Mouse (Mus musculus): ENCODE results near the gene Osm. TPM values are rescaled to one million over a fixed set of nuclear protein-coding genes. Genes with fewer than 3 reads are reported as not detected.

Gene Osm
- total and polyA plus RNA-seq, 3 experiments: 11.0 to 15.1 (median 12.5) TPM

- peak; percentile 98 for TF ChIP-seq JUND (conservative IDR thresholded peaks at IDR 0.05; ENCODE audit: low read depth, low read length)
- TF ChIP-seq GABPA (IDR thresholded peaks at IDR 0.05; ENCODE audit: insufficient replicate concordance, low read depth, low read length): no peak
- peak; percentile 98 for TF ChIP-seq ETS1 (conservative IDR thresholded peaks at IDR 0.05; ENCODE audit: low read depth, low read length)
- peak; percentile 97 for TF ChIP-seq JUN (IDR thresholded peaks at IDR 0.05; ENCODE audit: insufficient read depth, low read depth, low read length)
- TF ChIP-seq HCFC1 (IDR thresholded peaks at IDR 0.05; ENCODE audit: low read depth, low read length): no peak; the same call in 1 of the 2 replicates
Observed at GRCm38 (mm10) chr11:4195597-4196031, 40.6 kb upstream of the Osm start (continued).

- dilution Hi-C loops (cut with MboI; ENCODE audit: extremely low pct_ligation_motif_present, extremely low pct_unique_long_range_greater_than_20kb, low sequenced_read_pairs): no loop called here
- no peak for TF ChIP-seq KAT2A (IDR thresholded peaks at IDR 0.05; ENCODE audit: insufficient replicate concordance, low read length)
- no peak for TF ChIP-seq UBTF (IDR thresholded peaks at IDR 0.05; ENCODE audit: low read depth, low read length)
- TF ChIP-seq MAX (IDR thresholded peaks at IDR 0.05; ENCODE audit: low read length): no peak
- TF ChIP-seq SMC3 (IDR thresholded peaks at IDR 0.05; ENCODE audit: low read depth, low read length): no peak
- TF ChIP-seq POLR2A (IDR thresholded peaks at IDR 0.05; ENCODE audit: low read depth, low read length): no peak
- no peak for TF ChIP-seq E2F4 (IDR thresholded peaks at IDR 0.05; ENCODE audit: insufficient replicate concordance, low read depth, low read length)
- Histone ChIP-seq H3K9ac (ENCODE audit: insufficient read depth, low read depth) (no peak overlapping the region), H3K4me1 (ENCODE audit: control insufficient read depth in 1 of 2, insufficient read depth in 2 of 2) (peaks cover 44 to 94% of the 10 kb centered on the region in 2 experiments), H3K4me2 (ENCODE audit: insufficient read depth, low read depth, poor library complexity, severe bottlenecking) (no peak overlapping the region), H3K27ac (ENCODE audit: insufficient read depth, low read depth) (0 out of 2 replicates have a peak overlapping the region, but pooled peaks have one; percentile 69), H3K4me3 (replicated peaks in 1 of 3; ENCODE audit: low read depth in 2 of 3, low read length in 2 of 3, poor library complexity in 1 of 3) (peak overlapping the region in 1 of 3 experiments; percentile 0), H3K79me2 (replicated peaks; ENCODE audit: control insufficient read depth, extremely low read depth, insufficient read depth, poor library complexity, severe bottlenecking) (peaks cover 15% of the 10 kb centered on the region), H3K9me3 (replicated peaks; ENCODE audit: low read length) (no peaks in the 10 kb centered on the region), H3K36me3 (replicated peaks in 1 of 2; ENCODE audit: control insufficient read depth in 1 of 2, insufficient read depth in 1 of 2, low read length in 1 of 2) (peaks cover 0 to 25% of the 10 kb centered on the region in 2 experiments), H3K27me3 (replicated peaks) (no peaks in the 10 kb centered on the region)
- in situ Hi-C loops (cut with MboI; ENCODE audit: low pct_ligation_motif_present, low pct_unique_long_range_greater_than_20kb, low sequenced_read_pairs): no loop called here
- no peak for DNase-seq (ENCODE audit: extremely low read depth)
Observed at GRCm38 (mm10) chr11:4196636-4197035, 39.6 kb upstream of the Osm start.

- in situ Hi-C loops (cut with MboI; ENCODE audit: low pct_ligation_motif_present, low pct_unique_long_range_greater_than_20kb, low sequenced_read_pairs) (no loop called here), dilution Hi-C loops (cut with MboI; ENCODE audit: extremely low pct_ligation_motif_present, extremely low pct_unique_long_range_greater_than_20kb, low sequenced_read_pairs) (no loop called here)
- Histone ChIP-seq H3K4me2 (ENCODE audit: insufficient read depth, low read depth, poor library complexity, severe bottlenecking) (no peak overlapping the region; the same call in 1 of the 2 replicates), H3K79me2 (replicated peaks; ENCODE audit: control insufficient read depth, extremely low read depth, insufficient read depth, poor library complexity, severe bottlenecking) (peaks cover 15% of the 10 kb centered on the region), H3K27me3 (replicated peaks) (no peaks in the 10 kb centered on the region), H3K4me1 (ENCODE audit: control insufficient read depth in 1 of 2, insufficient read depth in 2 of 2) (peaks cover 44 to 94% of the 10 kb centered on the region in 2 experiments), H3K9ac (ENCODE audit: insufficient read depth, low read depth) (no peak overlapping the region), H3K27ac (ENCODE audit: insufficient read depth, low read depth) (no peak overlapping the region), H3K4me3 (replicated peaks in 1 of 3; ENCODE audit: low read depth in 2 of 3, low read length in 2 of 3, poor library complexity in 1 of 3) (no peak overlapping the region), H3K9me3 (replicated peaks; ENCODE audit: low read length) (no peaks in the 10 kb centered on the region), H3K36me3 (replicated peaks in 1 of 2; ENCODE audit: control insufficient read depth in 1 of 2, insufficient read depth in 1 of 2, low read length in 1 of 2) (peaks cover 0 to 23% of the 10 kb centered on the region in 2 experiments)
- no peak for TF ChIP-seq RCOR1 (conservative IDR thresholded peaks at IDR 0.05; ENCODE audit: low read depth, low read length)
- no peak for TF ChIP-seq MEF2A (IDR thresholded peaks at IDR 0.05; ENCODE audit: borderline replicate concordance, low read depth, low read length)
- no peak for TF ChIP-seq TCF12 (IDR thresholded peaks at IDR 0.05; ENCODE audit: low read depth, low read length)
- TF ChIP-seq MXI1 (IDR thresholded peaks at IDR 0.05; ENCODE audit: low read depth, low read length): no peak
- no peak for TF ChIP-seq NRF1 (IDR thresholded peaks at IDR 0.05; ENCODE audit: low read depth, low read length)
- no peak for TF ChIP-seq POLR2AphosphoS2 (IDR thresholded peaks at IDR 0.05; ENCODE audit: low read depth, low read length)
- no peak for TF ChIP-seq ZKSCAN1 (IDR thresholded peaks at IDR 0.05; ENCODE audit: borderline replicate concordance, low read depth, low read length)
- TF ChIP-seq MAX (IDR thresholded peaks at IDR 0.05; ENCODE audit: low read length): no peak
- TF ChIP-seq ZC3H11A (IDR thresholded peaks at IDR 0.05; ENCODE audit: low read depth, low read length): no peak
- no peak for DNase-seq (ENCODE audit: extremely low read depth)
Observed at GRCm38 (mm10) chr11:4197691-4198090, 38.5 kb upstream of the Osm start.
